Mouse (Mus musculus): ENCODE data around the gene Zfp592.

Zfp592 gene

GRCm38 (mm10) chr7:81066714-81067113 lies 73.2 kb downstream of the Zfp592 start:
- TF ChIP-seq GATA4 (IDR thresholded peaks at IDR 0.05; ENCODE audit: insufficient replicate concordance, low read length) = no peak

- no peak for TF ChIP-seq GATA4 (IDR thresholded peaks at IDR 0.05; ENCODE audit: insufficient replicate concordance, low read length)
Observed at GRCm38 (mm10) chr7:81072463-81072862, 79.0 kb downstream of the Zfp592 start.

GRCm38 (mm10) chr7:81073273-81073672 lies 79.8 kb downstream of the Zfp592 start:
- no peak for TF ChIP-seq GATA4 (IDR thresholded peaks at IDR 0.05; ENCODE audit: insufficient replicate concordance, low read length)

DNA sequence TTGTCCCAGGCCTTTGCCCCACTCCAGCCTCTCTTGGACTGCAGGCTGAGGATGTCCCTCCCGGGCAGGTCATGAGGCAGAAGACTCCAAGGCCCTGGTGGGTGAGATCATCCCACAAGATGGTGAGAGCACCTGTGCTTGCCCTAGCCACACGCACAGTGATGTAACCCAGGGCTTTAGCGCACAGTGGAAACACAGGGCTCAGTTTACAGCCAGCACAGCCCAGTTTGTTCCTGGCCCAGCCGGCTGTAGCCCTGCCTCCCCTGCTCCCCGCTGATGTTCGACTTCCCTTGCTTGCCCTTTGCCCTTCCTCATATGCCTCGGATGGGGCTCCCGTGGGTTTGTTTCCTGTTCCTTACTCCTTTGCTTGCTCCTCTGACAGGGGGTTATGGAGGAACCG lies 81.1 kb downstream of the Zfp592 start:
- TF ChIP-seq GATA4 (IDR thresholded peaks at IDR 0.05; ENCODE audit: insufficient replicate concordance, low read length) = no peak

GRCm38 (mm10) chr7:81075299-81075698 lies 81.8 kb downstream of the Zfp592 start:
- TF ChIP-seq GATA4 (IDR thresholded peaks at IDR 0.05; ENCODE audit: insufficient replicate concordance, low read length) = no peak

DNA sequence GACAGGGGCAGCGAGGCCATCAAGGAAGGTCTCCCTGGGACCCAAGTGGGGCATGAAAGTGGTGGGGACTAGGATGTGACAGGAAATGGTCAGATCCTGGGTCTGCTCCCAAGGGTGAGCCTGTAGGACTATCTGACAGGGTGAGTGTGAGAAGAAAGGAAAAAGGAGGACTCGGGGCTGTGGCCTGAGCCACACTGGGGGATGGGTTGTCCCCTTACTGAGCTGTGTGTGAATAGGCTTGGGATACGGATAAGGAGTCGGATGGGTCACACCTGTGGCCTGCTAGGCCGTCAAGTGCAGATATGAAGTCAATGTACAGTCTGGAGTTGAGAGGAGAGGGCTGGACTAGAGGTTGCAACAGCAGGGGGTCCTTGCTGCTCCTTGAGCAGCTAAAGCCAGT lies 82.3 kb downstream of the Zfp592 start:
- no peak for TF ChIP-seq GATA4 (IDR thresholded peaks at IDR 0.05; ENCODE audit: insufficient replicate concordance, low read length)

DNA sequence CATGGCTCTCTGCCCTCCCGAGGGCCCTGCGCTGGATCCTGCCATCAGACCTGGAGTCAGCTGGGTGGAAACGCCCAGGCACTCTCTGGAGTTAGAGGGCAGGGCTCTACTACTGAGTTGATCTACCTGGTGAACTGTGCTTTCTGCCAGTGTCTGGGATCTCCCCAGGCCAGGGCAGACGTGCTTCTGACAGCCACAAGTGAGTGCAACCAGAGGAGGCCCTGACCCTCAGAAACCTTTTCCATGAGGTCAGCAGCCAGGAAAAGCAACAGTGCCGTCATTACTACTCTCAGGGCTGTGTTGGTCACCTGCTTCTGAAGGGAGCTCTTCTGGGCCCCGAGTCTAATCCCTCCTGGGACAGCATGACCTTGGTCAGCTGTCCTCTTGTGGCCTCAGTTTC lies 83.5 kb downstream of the Zfp592 start:
- no peak for TF ChIP-seq GATA4 (IDR thresholded peaks at IDR 0.05; ENCODE audit: insufficient replicate concordance, low read length)

GRCm38 (mm10) chr7:81078740-81079139 lies 85.3 kb downstream of the Zfp592 start:
- TF ChIP-seq GATA4 (IDR thresholded peaks at IDR 0.05; ENCODE audit: insufficient replicate concordance, low read length) = no peak

DNA sequence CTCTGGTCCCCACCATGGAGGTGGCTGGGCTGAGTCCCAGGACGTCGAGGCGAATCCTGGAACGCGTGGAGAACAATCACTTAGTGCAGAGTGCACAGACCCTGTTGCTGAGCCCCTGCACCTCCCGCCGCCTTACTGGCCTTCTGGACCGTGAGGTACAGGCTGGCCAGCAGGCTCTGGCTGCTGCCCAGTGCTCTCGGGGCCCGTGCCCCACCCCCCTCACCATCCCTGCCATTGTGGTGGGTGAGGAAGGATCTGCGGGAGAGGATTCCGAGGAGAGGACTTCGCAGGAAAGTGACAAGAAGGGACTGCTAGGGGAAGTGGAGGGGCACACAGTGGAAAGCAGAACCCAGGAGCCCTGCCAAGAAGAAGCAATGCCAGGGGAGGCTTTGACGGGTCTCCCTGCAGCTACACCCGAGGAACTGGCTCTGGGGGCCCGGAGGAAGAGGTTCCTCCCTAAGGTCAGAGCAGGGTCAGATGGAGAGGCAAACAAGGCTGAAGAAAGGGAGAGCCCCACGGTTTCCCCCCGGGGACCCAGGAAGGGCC lies 100.0 kb downstream of the Zfp592 start:
- TF ChIP-seq GATA4 (IDR thresholded peaks at IDR 0.05; ENCODE audit: insufficient replicate concordance, low read length) = no peak

DNA sequence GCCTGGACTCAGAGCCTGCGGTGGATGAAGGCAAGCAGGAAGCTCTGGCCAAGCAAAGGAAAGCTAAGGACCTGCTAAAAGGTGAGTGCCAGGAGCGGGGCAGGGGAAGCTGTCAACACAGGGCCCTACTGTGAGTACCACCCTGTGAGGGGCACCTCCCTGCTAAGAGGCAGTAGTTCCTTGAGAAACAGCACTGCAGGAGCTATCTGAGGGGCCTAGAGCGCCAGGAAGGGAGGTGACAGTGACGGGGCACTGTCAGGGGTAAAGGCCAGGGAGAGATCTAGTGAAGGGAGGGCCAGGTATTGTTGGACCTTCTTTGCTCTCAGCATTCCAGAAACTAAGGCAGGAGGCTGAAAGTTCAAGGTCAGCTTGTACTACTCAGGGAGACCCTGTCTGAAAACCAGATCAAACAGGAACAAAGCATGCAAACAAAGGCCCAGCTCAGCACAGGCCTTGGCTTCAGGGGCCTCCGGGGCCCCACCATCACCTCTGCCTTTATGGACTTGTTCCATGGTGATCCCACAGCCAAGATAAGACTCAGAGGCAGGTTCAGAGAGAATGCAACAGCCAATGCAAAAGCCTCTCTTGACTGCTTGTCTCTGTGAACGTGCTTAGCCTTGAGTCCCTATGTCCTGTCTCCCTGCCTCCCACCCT lies 100.8 kb downstream of the Zfp592 start:
- no peak for TF ChIP-seq GATA4 (IDR thresholded peaks at IDR 0.05; ENCODE audit: insufficient replicate concordance, low read length)
